Mouse (Mus musculus) heart, embryonic 15.5 days (tissue): ENCODE results near the gene Rogdi. TPM values are rescaled to one million over a fixed set of nuclear protein-coding genes. Genes with fewer than 3 reads are reported as not detected.

Source experiments
- ATAC-seq: fragments of 200-750 bp; cut with Nextera tagmentation; replicated peaks from 2 replicates; pipeline ENCODE4 v1.8.0; 2017; ENCODE audit warnings: low read depth, moderate TSS enrichment; ENCODE audit not compliant: insufficient number of reproducible peaks, insufficient read depth, low FRiP score
- H3K27ac ChIP-seq: fragments of 300-500 bp; sonication (generic); 2 replicates; pipeline ENCODE4 v1.5.1; 2015; ENCODE audit warnings: mild to moderate bottlenecking, inconsistent platforms
- H3K27me3 ChIP-seq: fragments of 300-500 bp; sonication (generic); 2 replicates; pipeline ENCODE4 v1.6.1; 2015; ENCODE audit warnings: inconsistent platforms
- H3K36me3 ChIP-seq: fragments of 300-500 bp; sonication (generic); 2 replicates; pipeline ENCODE4 v1.6.1; 2015; ENCODE audit warnings: mild to moderate bottlenecking, inconsistent platforms
- H3K4me1 ChIP-seq: fragments of 300-500 bp; sonication (generic); replicated peaks from 2 replicates; pipeline ENCODE4 v1.6.1; 2015; ENCODE audit warnings: inconsistent platforms
- H3K4me2 ChIP-seq: fragments of 300-500 bp; sonication (generic); 2 replicates; pipeline ENCODE4 v1.6.1; 2015; ENCODE audit warnings: inconsistent platforms, mild to moderate bottlenecking, moderate library complexity
- H3K4me3 ChIP-seq: fragments of 300-500 bp; sonication (generic); 2 replicates; pipeline ENCODE4 v1.5.1; 2015; ENCODE audit warnings: mild to moderate bottlenecking, inconsistent platforms
- H3K9ac ChIP-seq: fragments of 300-500 bp; sonication (generic); 2 replicates; pipeline ENCODE4 v1.6.1; 2015; ENCODE audit warnings: mild to moderate bottlenecking, inconsistent platforms
- H3K9me3 ChIP-seq: fragments of 300-500 bp; sonication (generic); replicated peaks from 2 replicates; pipeline ENCODE4 v1.6.1; 2016; ENCODE audit warnings: inconsistent platforms
- WGBS: fragments of 180-500 bp; shearing (Covaris S2); methylation state at CpG from one replicate; pipeline ENCODE4 v1.1.7; 2015; ENCODE audit warnings: mixed read lengths; 5-methylcytosine and 5-hydroxymethylcytosine counted together
- polyA plus RNA-seq: library from polyadenylated mRNA; unstranded; fragments of >200 nt; fragmentation: Nextera tagmentation; extraction: Ambion mirVana; gene quantifications from 2 replicates; pipeline ENCODE4 v1.2.1, GENCODE M21; 2015

Gene Rogdi
- 46.9 and 57.0 TPM in 2 replicates for polyA plus RNA-seq

- peak within 1 kb of the TSS; percentile 86 for H3K4me3 ChIP-seq
- H3K36me3 ChIP-seq: peaks cover 38% of the 10 kb centered on the region
- peak within 1 kb of the TSS; percentile 94 for H3K4me2 ChIP-seq
- no peaks in the 10 kb centered on the region for H3K9me3 ChIP-seq
- peak within 1 kb of the TSS; percentile 74 for H3K9ac ChIP-seq
- peaks cover 10% of the 10 kb centered on the region for H3K4me1 ChIP-seq
- H3K27me3 ChIP-seq: no peaks in the 10 kb centered on the region
- under 1% methylated on average over 63 of the region's 63 CpGs for WGBS
- H3K27ac ChIP-seq: peak within 1 kb of the TSS; percentile 63
- peak; percentile 99 for ATAC-seq
Observed at GRCm38 (mm10) chr16:5013054-5013838, at the start of gene Rogdi. Rogdi (minus strand) TSS chr16:5013553.

- 79% methylated on average over 1 of the region's 1 CpGs for WGBS
- Histone ChIP-seq H3K4me1 (no peaks in the 10 kb centered on the region), H3K36me3 (peaks cover 69% of the 10 kb centered on the region)
Observed at GRCm38 (mm10) chr16:5058114-5058513, 44.8 kb upstream of the Rogdi start.

DNA sequence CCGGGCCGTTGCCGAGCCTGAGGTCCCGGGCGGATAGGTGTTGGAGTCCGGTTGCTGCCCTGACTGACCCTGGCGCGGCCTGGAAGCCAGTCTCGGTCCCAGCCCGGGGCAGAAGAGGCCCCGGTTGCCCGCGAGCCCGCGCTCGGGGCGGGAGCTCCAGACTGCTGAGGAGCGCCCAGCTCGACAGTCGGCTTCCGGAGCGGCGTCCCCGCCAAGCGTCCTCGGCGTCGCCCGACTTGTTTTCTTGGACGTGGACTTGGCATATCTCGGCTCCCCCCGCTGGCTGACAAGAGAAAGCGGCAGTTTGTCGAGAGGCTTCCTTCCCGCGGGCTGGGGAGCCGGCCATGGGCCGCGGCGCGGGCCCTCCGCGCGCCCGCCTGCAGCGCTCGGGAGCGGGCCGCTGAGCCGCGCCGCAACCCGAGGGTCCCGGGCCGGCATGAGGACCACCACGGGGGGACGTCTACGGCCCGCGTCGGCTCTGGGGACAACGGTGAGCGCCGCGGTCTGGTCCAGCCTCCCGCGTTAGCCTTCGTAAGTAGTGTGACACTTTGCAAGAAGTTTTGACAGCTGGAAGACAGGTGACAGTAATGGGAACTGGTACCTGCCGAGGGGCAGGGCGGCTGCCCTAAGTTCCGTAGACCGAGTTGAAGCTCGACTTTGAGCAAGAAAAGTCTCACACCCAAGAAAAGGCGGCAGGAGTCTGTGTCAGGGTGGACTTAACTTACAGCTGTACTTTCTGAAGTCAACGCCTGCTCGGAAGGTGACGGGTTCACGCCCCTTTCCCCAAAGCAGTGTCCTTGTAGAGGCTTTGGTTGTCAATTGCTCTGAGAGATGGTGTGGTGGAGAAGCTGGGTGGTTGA is 37.1 kb upstream of the Rogdi start:
- Histone ChIP-seq H3K9ac (peak overlapping the region; percentile 79), H3K4me2 (peak overlapping the region; percentile 89), H3K27me3 (no peaks in the 10 kb centered on the region), H3K9me3 (no peaks in the 10 kb centered on the region), H3K27ac (peak overlapping the region; percentile 96), H3K4me1 (peaks cover 23% of the 10 kb centered on the region), H3K36me3 (peaks cover 37% of the 10 kb centered on the region), H3K4me3 (peak overlapping the region; percentile 71)
- under 1% methylated on average over 78 of the region's 78 CpGs for WGBS
- peak; percentile 75 for ATAC-seq

More at GRCm38 (mm10) chr16:5058114-5058513, 44.8 kb upstream of the Rogdi start:
- Histone ChIP-seq H3K4me2 (no peak overlapping the region), H3K27ac (no peak overlapping the region), H3K9me3 (no peaks in the 10 kb centered on the region), H3K9ac (no peak overlapping the region), H3K4me3 (no peak overlapping the region), H3K27me3 (no peaks in the 10 kb centered on the region)
- ATAC-seq: no peak

GRCm38 (mm10) chr16:5049774-5050234 is 36.5 kb upstream of the Rogdi start, which contains the start of the genes Glyr1 and Ubn1:
Glyr1 (minus strand) TSS chr16:5049863.
Ubn1 (plus strand) TSS chr16:5050057.
- Histone ChIP-seq H3K27me3 (no peaks in the 10 kb centered on the region), H3K9ac (peak within 1 kb of the TSS; percentile 92), H3K4me2 (peak within 1 kb of the TSS; percentile 89), H3K9me3 (no peaks in the 10 kb centered on the region), H3K27ac (peak within 1 kb of the TSS; percentile 96), H3K4me1 (peaks cover 23% of the 10 kb centered on the region), H3K4me3 (peak within 1 kb of the TSS; percentile 71), H3K36me3 (peaks cover 37% of the 10 kb centered on the region)
- WGBS: under 1% methylated on average over 52 of the region's 56 CpGs
- ATAC-seq: peak; percentile 98

DNA sequence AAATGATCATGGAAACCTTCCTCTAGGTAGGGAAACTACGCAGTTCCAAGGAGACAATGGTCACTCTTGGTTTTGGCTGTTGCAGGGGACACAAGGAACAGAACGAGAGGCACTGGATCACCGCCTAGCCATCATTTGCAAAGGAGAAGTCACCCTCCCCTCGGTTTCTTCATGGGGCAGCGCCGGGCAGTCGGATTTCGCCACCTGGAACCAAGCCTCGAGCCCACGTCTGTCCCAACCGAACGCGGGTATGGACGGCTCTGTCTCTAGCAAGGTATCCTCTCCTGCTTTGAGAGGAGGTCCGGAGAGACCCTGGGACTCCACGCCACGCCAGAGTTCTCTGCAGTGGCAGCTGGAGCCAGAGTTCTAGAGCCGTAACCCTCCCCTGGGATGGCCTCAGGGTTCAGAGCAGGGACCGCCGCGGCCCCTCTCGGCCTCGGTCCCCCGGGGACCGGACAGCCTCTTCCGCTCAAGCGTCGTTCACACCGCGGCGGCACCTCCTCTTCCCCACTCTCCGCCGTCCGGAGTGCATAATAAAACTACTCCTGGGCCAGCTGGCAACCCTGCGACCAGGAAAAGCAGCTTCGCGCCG is 35.9 kb upstream of the Rogdi start:
- peak; percentile 40 for ATAC-seq
- under 1% methylated on average over 38 of the region's 38 CpGs for WGBS
- Histone ChIP-seq H3K9ac (peak overlapping the region; percentile 92), H3K27ac (peak overlapping the region; percentile 88), H3K4me3 (peak overlapping the region; percentile 71), H3K4me1 (peaks cover 23% of the 10 kb centered on the region), H3K4me2 (peak overlapping the region; percentile 88), H3K36me3 (peaks cover 43% of the 10 kb centered on the region), H3K27me3 (no peaks in the 10 kb centered on the region), H3K9me3 (no peaks in the 10 kb centered on the region)

GRCm38 (mm10) chr16:5045322-5045721 is 32.0 kb upstream of the Rogdi start:
- Histone ChIP-seq H3K9me3 (no peaks in the 10 kb centered on the region), H3K9ac (no peak overlapping the region), H3K36me3 (peaks cover 70% of the 10 kb centered on the region), H3K4me1 (peaks cover 16% of the 10 kb centered on the region), H3K27ac (no peak overlapping the region), H3K4me2 (no peak overlapping the region), H3K4me3 (no peak overlapping the region), H3K27me3 (no peaks in the 10 kb centered on the region)
- 93% methylated on average over 3 of the region's 3 CpGs for WGBS
- ATAC-seq: no peak

DNA sequence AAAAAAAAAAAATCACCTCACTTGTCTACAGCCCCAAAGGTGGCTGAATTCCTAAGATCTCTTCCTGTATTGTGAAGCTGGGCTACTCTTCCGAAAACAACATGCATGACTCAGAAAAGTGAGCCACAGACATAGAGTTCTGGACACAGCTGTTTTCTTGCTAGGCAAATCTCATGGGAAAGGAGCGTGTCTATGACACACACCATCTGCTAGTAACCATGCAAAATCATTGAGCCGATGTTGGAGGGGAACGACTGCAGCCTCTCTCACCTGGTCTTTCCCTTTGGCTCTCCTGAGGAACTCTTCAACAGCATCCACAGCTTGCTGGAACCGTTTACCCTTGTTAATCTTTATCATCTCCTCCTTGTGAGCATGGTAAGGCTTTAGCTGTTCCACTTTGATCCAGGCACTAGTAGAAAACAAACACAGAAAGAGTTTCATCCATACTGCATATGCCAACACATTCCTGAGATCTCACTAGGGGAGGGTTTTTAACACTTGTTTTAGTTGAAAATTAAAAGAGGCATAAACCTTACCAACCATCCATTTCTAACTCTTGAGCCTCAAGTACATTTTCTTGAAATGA is 23.4 kb upstream of the Rogdi start:
- Histone ChIP-seq H3K27ac (no peak overlapping the region), H3K4me1 (no peaks in the 10 kb centered on the region), H3K4me2 (no peak overlapping the region), H3K4me3 (no peak overlapping the region), H3K9me3 (no peaks in the 10 kb centered on the region), H3K9ac (no peak overlapping the region), H3K36me3 (peaks cover 87% of the 10 kb centered on the region), H3K27me3 (no peaks in the 10 kb centered on the region)
- ATAC-seq: no peak
- WGBS: 83% methylated on average over 5 of the region's 5 CpGs

DNA sequence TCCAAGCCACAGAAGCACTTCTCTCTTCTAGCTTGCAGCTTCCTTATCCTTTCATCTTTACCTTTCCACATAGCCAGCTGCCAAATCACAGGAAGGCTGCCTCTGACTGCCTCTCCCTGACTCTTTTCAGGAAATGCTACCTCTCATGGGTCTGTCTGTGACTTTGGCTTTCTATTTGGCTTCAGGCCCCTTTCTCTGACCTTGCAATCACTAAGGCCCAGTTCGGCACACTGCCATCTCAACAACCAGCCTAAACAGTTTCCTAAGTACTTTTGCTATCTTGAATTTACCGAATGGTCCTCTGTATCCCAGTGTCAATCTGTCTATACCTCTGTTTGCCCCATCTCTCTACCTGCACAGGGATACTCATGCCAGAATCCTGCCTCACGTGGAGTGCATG is 22.2 kb upstream of the Rogdi start:
- 94% methylated on average over 3 of the region's 3 CpGs for WGBS
- ATAC-seq: no peak

DNA sequence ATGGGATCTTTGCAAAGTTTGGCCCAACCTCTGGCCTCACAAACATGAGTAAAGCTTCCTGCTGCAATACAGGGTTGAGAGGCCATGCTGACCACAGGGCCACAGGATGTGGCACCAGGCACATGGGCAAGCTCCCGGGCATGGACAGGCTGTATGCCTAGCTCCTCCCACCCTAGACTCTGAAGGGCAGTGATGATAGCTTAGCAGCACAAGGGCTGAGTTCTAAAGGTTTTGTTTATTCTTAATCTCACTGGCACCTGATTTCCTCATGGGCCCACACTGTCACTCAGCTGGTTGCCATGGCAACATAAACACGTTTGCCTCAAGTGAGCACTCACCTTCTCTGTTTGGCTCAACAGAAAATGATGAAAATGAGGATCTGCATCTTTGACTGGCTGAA is 16.5 kb upstream of the Rogdi start:
- no peak for ATAC-seq
- H3K9me3 ChIP-seq: no peaks in the 10 kb centered on the region
- peaks cover 97% of the 10 kb centered on the region for H3K36me3 ChIP-seq
- no peak overlapping the region for H3K27ac ChIP-seq
- H3K9ac ChIP-seq: no peak overlapping the region
- WGBS: 56% methylated on average over 2 of the region's 2 CpGs
- no peak overlapping the region for H3K4me3 ChIP-seq
- no peaks in the 10 kb centered on the region for H3K27me3 ChIP-seq
- no peaks in the 10 kb centered on the region for H3K4me1 ChIP-seq
- H3K4me2 ChIP-seq: no peak overlapping the region

More for the DNA sequence above, 22.2 kb upstream of the Rogdi start:
- H3K4me3 ChIP-seq: no peak overlapping the region
- no peak overlapping the region for H3K9ac ChIP-seq
- H3K4me1 ChIP-seq: no peaks in the 10 kb centered on the region
- no peaks in the 10 kb centered on the region for H3K27me3 ChIP-seq
- H3K27ac ChIP-seq: no peak overlapping the region
- H3K9me3 ChIP-seq: no peaks in the 10 kb centered on the region
- H3K4me2 ChIP-seq: no peak overlapping the region
- peaks cover 87% of the 10 kb centered on the region for H3K36me3 ChIP-seq

- no peak for ATAC-seq
Observed at GRCm38 (mm10) chr16:5024021-5024420, 10.7 kb upstream of the Rogdi start.

More at GRCm38 (mm10) chr16:5024021-5024420, 10.7 kb upstream of the Rogdi start:
- H3K9ac ChIP-seq: no peak overlapping the region
- H3K4me1 ChIP-seq: no peaks in the 10 kb centered on the region
- no peaks in the 10 kb centered on the region for H3K27me3 ChIP-seq
- no peak overlapping the region for H3K4me2 ChIP-seq
- no peak overlapping the region for H3K4me3 ChIP-seq
- no peaks in the 10 kb centered on the region for H3K9me3 ChIP-seq
- 91% methylated on average over 3 of the region's 3 CpGs for WGBS
- no peak overlapping the region for H3K27ac ChIP-seq
- peaks cover 96% of the 10 kb centered on the region for H3K36me3 ChIP-seq
